Mouse (Mus musculus): ENCODE results near the gene Pde5a. TPM values are rescaled to one million over a fixed set of nuclear protein-coding genes. Genes with fewer than 3 reads are reported as not detected.

The Pde5a gene
- polyA plus RNA-seq, 1 experiment: 0.62 TPM

DNA sequence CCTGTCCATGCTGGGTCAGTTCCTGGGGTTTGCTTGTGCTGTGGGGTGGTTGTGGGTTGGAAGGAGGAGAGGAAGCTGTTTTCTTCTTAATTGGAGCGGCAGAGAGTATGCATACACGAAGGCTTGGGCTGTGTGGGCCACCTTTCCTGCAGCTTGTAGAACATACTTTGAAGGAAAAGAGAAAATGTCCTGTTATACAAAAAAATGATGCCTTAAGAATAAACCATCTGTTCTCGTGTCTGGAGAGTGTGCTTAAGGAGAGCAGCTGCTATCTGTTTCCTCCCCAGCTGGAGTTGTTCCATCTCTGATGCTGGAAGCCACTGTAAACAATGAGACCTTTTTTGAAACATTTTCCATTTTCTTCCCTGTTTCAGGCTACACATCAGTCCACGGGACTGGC, 85.8 kb downstream of the Pde5a start:
- Histone ChIP-seq H3K4me3 (ENCODE audit: control insufficient read depth, low read depth, low read length) (no peak overlapping the region), H3K27me3 (ENCODE audit: control insufficient read depth, insufficient read depth, low read length) (no peaks in the 10 kb centered on the region), H3K36me3 (ENCODE audit: control insufficient read depth, insufficient read depth, low read length) (no peaks in the 10 kb centered on the region), H3K27ac (ENCODE audit: control insufficient read depth, insufficient read depth, low read depth, low read length) (no peak overlapping the region), H3K4me1 (ENCODE audit: control insufficient read depth, insufficient read depth, low read length) (peaks cover 2% of the 10 kb centered on the region; the same call in 1 of the 2 replicates)
- no peak for TF ChIP-seq POLR2A (IDR thresholded peaks at IDR 0.05; ENCODE audit: control insufficient read depth, low read depth, low read length)
- TF ChIP-seq CTCF (IDR thresholded peaks at IDR 0.05; ENCODE audit: control insufficient read depth, insufficient read depth, insufficient replicate concordance, low read depth, low read length): no peak

DNA sequence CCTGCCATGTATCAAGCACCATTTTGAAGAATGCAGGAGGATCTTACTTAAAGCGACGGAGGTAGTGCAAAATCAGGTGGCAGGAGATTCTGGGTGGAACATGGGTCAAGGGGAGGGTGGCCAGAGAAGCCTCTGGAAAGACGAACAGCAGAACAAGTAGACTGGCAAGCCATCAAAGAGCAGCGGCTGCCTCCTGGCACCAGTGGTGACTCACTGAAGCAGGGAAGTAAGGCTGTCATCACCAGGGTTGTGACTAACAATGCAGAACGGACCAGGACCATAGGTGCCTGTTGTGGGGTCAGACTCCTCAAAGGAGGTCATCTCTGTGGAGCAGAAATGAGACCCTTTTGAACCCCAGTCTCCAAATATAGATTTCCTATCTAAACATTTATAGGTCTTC, 89.5 kb downstream of the Pde5a start:
- H3K27me3 ChIP-seq (ENCODE audit: control insufficient read depth, insufficient read depth, low read length): no peaks in the 10 kb centered on the region
- TF ChIP-seq CTCF (IDR thresholded peaks at IDR 0.05; ENCODE audit: control insufficient read depth, insufficient read depth, insufficient replicate concordance, low read depth, low read length) (no peak), POLR2A (IDR thresholded peaks at IDR 0.05; ENCODE audit: control insufficient read depth, low read depth, low read length) (no peak)
- no peak overlapping the region for H3K27ac ChIP-seq (ENCODE audit: control insufficient read depth, insufficient read depth, low read depth, low read length)
- peaks cover 2% of the 10 kb centered on the region; the same call in 1 of the 2 replicates for H3K4me1 ChIP-seq (ENCODE audit: control insufficient read depth, insufficient read depth, low read length)
- H3K4me3 ChIP-seq (ENCODE audit: control insufficient read depth, low read depth, low read length): no peak overlapping the region
- no peaks in the 10 kb centered on the region for H3K36me3 ChIP-seq (ENCODE audit: control insufficient read depth, insufficient read depth, low read length)

DNA sequence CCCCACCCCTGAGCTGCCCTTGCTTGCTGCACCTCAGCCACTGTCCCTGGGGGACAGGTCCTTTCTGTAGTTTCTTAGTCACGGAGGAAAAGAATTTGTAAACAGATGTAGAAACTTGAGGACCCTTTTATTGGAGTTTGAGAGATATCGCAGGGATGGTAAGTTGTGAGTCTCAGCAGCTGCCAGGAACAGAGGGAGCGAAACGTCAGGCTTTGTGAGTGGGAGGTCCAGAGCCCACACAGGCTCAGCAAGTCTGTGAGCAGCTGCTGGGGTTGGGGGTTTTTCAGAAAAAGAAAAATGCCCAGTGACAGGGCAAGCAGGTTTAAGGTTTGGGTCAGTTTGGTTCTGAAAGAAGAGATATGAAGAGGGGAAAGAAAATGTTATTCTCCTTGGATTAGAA, 92.0 kb downstream of the Pde5a start:
- no peaks in the 10 kb centered on the region for H3K4me1 ChIP-seq (ENCODE audit: control insufficient read depth, insufficient read depth, low read length)
- no peak overlapping the region for H3K27ac ChIP-seq (ENCODE audit: control insufficient read depth, insufficient read depth, low read depth, low read length)
- no peak overlapping the region for H3K4me3 ChIP-seq (ENCODE audit: control insufficient read depth, low read depth, low read length)
- no peak for TF ChIP-seq CTCF (IDR thresholded peaks at IDR 0.05; ENCODE audit: control insufficient read depth, insufficient read depth, insufficient replicate concordance, low read depth, low read length)
- TF ChIP-seq POLR2A (IDR thresholded peaks at IDR 0.05; ENCODE audit: control insufficient read depth, low read depth, low read length): no peak
- no peaks in the 10 kb centered on the region for H3K27me3 ChIP-seq (ENCODE audit: control insufficient read depth, insufficient read depth, low read length)
- H3K36me3 ChIP-seq (ENCODE audit: control insufficient read depth, insufficient read depth, low read length): no peaks in the 10 kb centered on the region

DNA sequence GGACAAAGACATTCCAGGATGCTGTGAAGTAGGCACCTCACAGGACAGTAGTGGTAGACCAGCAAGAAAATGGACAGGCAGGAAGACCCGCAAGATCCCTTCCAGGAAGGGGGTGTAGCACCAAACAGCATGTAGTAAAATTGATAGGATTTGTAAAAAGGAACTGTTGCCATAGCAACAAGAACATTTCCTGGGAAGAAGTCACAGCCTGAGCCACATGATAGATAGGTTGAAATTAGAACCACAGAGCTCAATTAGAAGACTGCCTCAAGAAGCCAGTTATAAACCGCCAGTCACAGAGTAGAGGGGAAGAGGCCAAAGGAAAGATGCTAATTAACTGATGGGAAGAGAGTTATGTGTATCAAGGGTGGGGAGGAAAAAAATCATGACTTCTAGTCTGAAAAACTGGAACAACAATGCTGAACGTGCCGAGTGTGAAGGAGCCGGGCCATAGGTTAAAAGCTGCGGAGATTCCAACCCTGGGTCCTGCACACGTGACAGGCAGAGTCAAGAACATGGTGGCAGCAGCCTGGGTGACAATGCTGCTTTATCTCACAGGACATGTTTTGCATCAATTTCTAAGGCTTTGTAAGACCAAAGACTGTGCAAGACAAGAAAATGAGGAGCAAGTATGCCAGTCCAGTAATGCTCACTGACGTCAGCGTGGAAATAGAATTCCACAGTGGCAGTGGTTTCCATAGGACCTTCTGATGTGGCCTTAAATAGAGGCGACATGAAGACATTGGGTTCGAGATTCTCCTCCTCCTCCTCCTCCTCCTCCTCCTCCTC, 99.7 kb downstream of the Pde5a start:
- no peak for TF ChIP-seq POLR2A (IDR thresholded peaks at IDR 0.05; ENCODE audit: control insufficient read depth, low read depth, low read length)
- no peak for TF ChIP-seq CTCF (IDR thresholded peaks at IDR 0.05; ENCODE audit: control insufficient read depth, insufficient read depth, insufficient replicate concordance, low read depth, low read length)
- Histone ChIP-seq H3K27ac (ENCODE audit: control insufficient read depth, insufficient read depth, low read depth, low read length) (no peak overlapping the region), H3K36me3 (ENCODE audit: control insufficient read depth, insufficient read depth, low read length) (no peaks in the 10 kb centered on the region), H3K4me1 (ENCODE audit: control insufficient read depth, insufficient read depth, low read length) (no peaks in the 10 kb centered on the region), H3K27me3 (ENCODE audit: control insufficient read depth, insufficient read depth, low read length) (no peaks in the 10 kb centered on the region), H3K4me3 (ENCODE audit: control insufficient read depth, low read depth, low read length) (no peak overlapping the region)

DNA sequence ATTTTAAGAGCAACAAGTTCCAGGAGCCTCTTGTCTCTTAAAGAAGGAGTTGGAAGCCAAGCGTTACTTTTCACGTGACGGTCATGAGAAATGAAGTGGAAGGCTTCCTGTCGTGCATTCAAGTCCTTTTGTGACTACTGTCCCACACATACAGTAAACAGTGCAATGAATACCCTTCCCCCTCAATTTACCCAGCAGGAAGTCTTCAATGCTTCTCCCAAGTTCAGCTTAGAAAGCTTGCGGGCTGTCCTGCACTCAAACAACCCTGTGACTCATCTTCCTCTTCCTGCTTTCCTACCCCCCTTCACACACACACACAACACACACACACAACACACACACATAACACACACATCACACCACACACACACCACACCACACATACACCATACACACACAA, 105.8 kb downstream of the Pde5a start:
- Histone ChIP-seq H3K27me3 (ENCODE audit: control insufficient read depth, insufficient read depth, low read length) (no peaks in the 10 kb centered on the region), H3K4me3 (ENCODE audit: control insufficient read depth, low read depth, low read length) (no peak overlapping the region), H3K4me1 (ENCODE audit: control insufficient read depth, insufficient read depth, low read length) (no peaks in the 10 kb centered on the region), H3K27ac (ENCODE audit: control insufficient read depth, insufficient read depth, low read depth, low read length) (no peak overlapping the region), H3K36me3 (ENCODE audit: control insufficient read depth, insufficient read depth, low read length) (no peaks in the 10 kb centered on the region)
- TF ChIP-seq POLR2A (IDR thresholded peaks at IDR 0.05; ENCODE audit: control insufficient read depth, low read depth, low read length) (no peak), CTCF (IDR thresholded peaks at IDR 0.05; ENCODE audit: control insufficient read depth, insufficient read depth, insufficient replicate concordance, low read depth, low read length) (no peak)

DNA sequence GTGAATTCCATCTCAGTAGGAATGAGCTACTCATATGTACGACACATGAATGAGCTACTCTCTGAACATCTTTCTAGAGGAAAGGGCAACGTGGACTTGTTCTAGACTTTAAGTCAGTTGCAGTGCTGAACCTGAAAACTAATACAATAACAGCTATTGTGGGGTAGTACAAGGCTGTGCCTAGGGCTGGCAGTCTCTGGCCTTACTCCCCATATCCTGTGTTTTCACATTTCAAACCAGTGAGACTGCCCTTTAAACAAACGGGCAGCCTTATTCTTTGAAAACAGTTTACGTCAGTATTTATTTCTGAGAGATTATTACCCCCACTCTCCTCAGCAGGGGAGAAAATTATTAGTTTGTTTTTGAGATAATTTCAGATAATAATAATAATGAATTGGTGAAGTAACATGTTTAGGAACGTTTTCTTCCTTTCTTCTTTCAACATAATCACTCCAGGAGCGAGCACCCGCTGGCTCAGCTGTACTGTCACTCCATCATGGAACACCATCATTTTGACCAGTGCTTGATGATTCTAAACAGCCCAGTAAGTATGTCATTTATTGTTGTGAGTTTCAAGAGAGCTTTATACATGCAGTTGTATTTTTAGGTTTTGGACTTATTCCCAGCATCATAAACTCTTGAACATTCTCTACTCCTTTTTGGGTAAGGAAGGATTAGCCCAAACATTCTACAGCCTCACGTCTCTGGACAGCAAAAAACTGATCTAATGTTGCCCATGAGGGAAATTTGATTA, 106.5 kb downstream of the Pde5a start:
- TF ChIP-seq POLR2A (IDR thresholded peaks at IDR 0.05; ENCODE audit: control insufficient read depth, low read depth, low read length) (no peak), CTCF (IDR thresholded peaks at IDR 0.05; ENCODE audit: control insufficient read depth, insufficient read depth, insufficient replicate concordance, low read depth, low read length) (no peak)
- H3K27me3 ChIP-seq (ENCODE audit: control insufficient read depth, insufficient read depth, low read length): no peaks in the 10 kb centered on the region
- H3K27ac ChIP-seq (ENCODE audit: control insufficient read depth, insufficient read depth, low read depth, low read length): no peak overlapping the region
- H3K4me3 ChIP-seq (ENCODE audit: control insufficient read depth, low read depth, low read length): no peak overlapping the region
- H3K4me1 ChIP-seq (ENCODE audit: control insufficient read depth, insufficient read depth, low read length): no peaks in the 10 kb centered on the region
- H3K36me3 ChIP-seq (ENCODE audit: control insufficient read depth, insufficient read depth, low read length): no peaks in the 10 kb centered on the region

DNA sequence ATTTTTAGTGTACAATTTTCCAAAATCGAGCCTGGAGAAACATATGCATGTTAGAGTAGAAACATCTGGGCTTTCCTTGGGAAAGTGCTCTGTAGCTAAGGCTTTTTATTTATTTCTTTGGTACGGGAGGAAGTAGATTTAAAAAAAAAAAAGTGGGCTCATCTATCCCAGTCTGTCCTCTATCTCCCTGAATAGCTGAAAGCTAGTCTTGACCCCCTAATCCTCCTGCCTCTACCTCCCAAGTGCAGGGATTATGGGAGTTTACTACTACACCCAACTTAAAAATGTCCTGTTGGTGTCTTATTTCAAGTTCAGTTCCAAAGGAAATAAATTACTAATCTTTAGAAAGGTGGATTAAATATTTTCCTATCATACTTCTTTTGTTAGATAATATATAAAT, 108.9 kb downstream of the Pde5a start:
- no peaks in the 10 kb centered on the region for H3K36me3 ChIP-seq (ENCODE audit: control insufficient read depth, insufficient read depth, low read length)
- no peak for TF ChIP-seq POLR2A (IDR thresholded peaks at IDR 0.05; ENCODE audit: control insufficient read depth, low read depth, low read length)
- TF ChIP-seq CTCF (IDR thresholded peaks at IDR 0.05; ENCODE audit: control insufficient read depth, insufficient read depth, insufficient replicate concordance, low read depth, low read length): no peak
- no peak overlapping the region for H3K27ac ChIP-seq (ENCODE audit: control insufficient read depth, insufficient read depth, low read depth, low read length)
- no peaks in the 10 kb centered on the region for H3K4me1 ChIP-seq (ENCODE audit: control insufficient read depth, insufficient read depth, low read length)
- H3K27me3 ChIP-seq (ENCODE audit: control insufficient read depth, insufficient read depth, low read length): no peaks in the 10 kb centered on the region
- H3K4me3 ChIP-seq (ENCODE audit: control insufficient read depth, low read depth, low read length): no peak overlapping the region
